Mouse (Mus musculus) left cerebral cortex, postnatal 4 days (tissue): ENCODE measurements around the gene Ankrd60. TPM values are rescaled to one million over a fixed set of nuclear protein-coding genes. Genes with fewer than 3 reads are reported as not detected.

ENCODE experiments used
- DNase-seq: peaks from one replicate; pipeline ENCODE4 v3.0.0-alpha.2; 2022
- intact Hi-C: fragments of 180-260 bp; cut with DNase I; formaldehyde crosslinking; loops from one replicate; pipeline ENCODE4 v1.15.1; 2025
- total RNA-seq, 2 experiments: library from RNA; stranded (reverse); gene quantifications; 2 replicates each; pipeline ENCODE4 v1.2.3; 2021

Gene Ankrd60
- total RNA-seq, 2 experiments from 2014 or later = not detected

- DNase-seq = peak; percentile 58
- intact Hi-C loops = loop anchor here (5.0 to 10.0 kb wide), 5 partner anchors 492 to 1319 kb away; partner anchors contain the start of genes Gnas and Stx16
Measured at GRCm38 (mm10) chr2:173585387-173586117, 7.4 kb upstream of the Ankrd60 start.

GRCm38 (mm10) chr2:173584361-173584760 lies 6.2 kb upstream of the Ankrd60 start:
- intact Hi-C loops = loop anchor here (10.0 kb wide), 2 partner anchors 1090 to 1320 kb away; no protein-coding TSS in a partner anchor
- no peak for DNase-seq

- intact Hi-C loops = loop anchor here (10.0 kb wide), 2 partner anchors 1091 to 1321 kb away; no protein-coding TSS in a partner anchor
- peak; percentile 25 for DNase-seq
Measured at GRCm38 (mm10) chr2:173583455-173583854, 5.3 kb upstream of the Ankrd60 start.

- DNase-seq = no peak
- intact Hi-C loops = loop anchor here (10.0 kb wide), 2 partner anchors 1092 to 1322 kb away; no protein-coding TSS in a partner anchor
Measured at GRCm38 (mm10) chr2:173582903-173583302, 4.7 kb upstream of the Ankrd60 start.

GRCm38 (mm10) chr2:173581096-173581495 lies 2.9 kb upstream of the Ankrd60 start:
- intact Hi-C loops = loop anchor here (10.0 kb wide), 2 partner anchors 1094 to 1324 kb away; no protein-coding TSS in a partner anchor
- DNase-seq = no peak

- no peak for DNase-seq
- intact Hi-C loops = no loop called here
Measured at GRCm38 (mm10) chr2:173578595-173578994, 430 bp upstream of the Ankrd60 start.

- intact Hi-C loops = no loop called here
- DNase-seq = no peak
Measured at GRCm38 (mm10) chr2:173564179-173564578, 14.0 kb downstream of the Ankrd60 start.

GRCm38 (mm10) chr2:173563336-173563735 lies 14.8 kb downstream of the Ankrd60 start:
- intact Hi-C loops = loop anchor here (2.0 kb wide), 1 partner anchor 457 kb away; no protein-coding TSS in a partner anchor
- peak; percentile 27 for DNase-seq

- peak; percentile 83 for DNase-seq
- intact Hi-C loops = loop anchor here (1.0 to 2.0 kb wide), 2 partner anchors 376 to 455 kb away; no protein-coding TSS in a partner anchor
Measured at GRCm38 (mm10) chr2:173561851-173562442, 16.2 kb downstream of the Ankrd60 start.

GRCm38 (mm10) chr2:173558754-173559396 lies 19.3 kb downstream of the Ankrd60 start:
- intact Hi-C loops = no loop called here
- no peak for DNase-seq

GRCm38 (mm10) chr2:173553863-173554262 lies 24.3 kb downstream of the Ankrd60 start:
- intact Hi-C loops = no loop called here
- no peak for DNase-seq

- intact Hi-C loops = no loop called here
- DNase-seq = no peak
Measured at GRCm38 (mm10) chr2:173550681-173551080, 27.5 kb downstream of the Ankrd60 start.

GRCm38 (mm10) chr2:173549236-173549635 lies 28.9 kb downstream of the Ankrd60 start:
- no peak for DNase-seq
- intact Hi-C loops = no loop called here

- intact Hi-C loops = loop anchor here (2.0 kb wide), 1 partner anchor 327 kb away; the partner anchor contains the start of gene Zbp1
Measured at GRCm38 (mm10) chr2:173545992-173546703, 32.0 kb downstream of the Ankrd60 start.

GRCm38 (mm10) chr2:173542716-173543115 lies 35.4 kb downstream of the Ankrd60 start:
- DNase-seq = peak; percentile 21
- intact Hi-C loops = no loop called here

More at GRCm38 (mm10) chr2:173545992-173546703, 32.0 kb downstream of the Ankrd60 start:
- peak; percentile 84 for DNase-seq

- intact Hi-C loops = no loop called here
- DNase-seq = no peak
Measured at GRCm38 (mm10) chr2:173541748-173542147, 36.4 kb downstream of the Ankrd60 start.

GRCm38 (mm10) chr2:173539781-173540180 lies 38.4 kb downstream of the Ankrd60 start:
- intact Hi-C loops = no loop called here
- DNase-seq = no peak

GRCm38 (mm10) chr2:173535886-173536285 lies 42.3 kb downstream of the Ankrd60 start:
- intact Hi-C loops = no loop called here
- no peak for DNase-seq

- DNase-seq = peak; percentile 80
- intact Hi-C loops = no loop called here
Measured at GRCm38 (mm10) chr2:173535390-173535789, 42.8 kb downstream of the Ankrd60 start.

GRCm38 (mm10) chr2:173534581-173534980 lies 43.6 kb downstream of the Ankrd60 start:
- intact Hi-C loops = no loop called here
- DNase-seq = no peak
